Mouse (Mus musculus): ENCODE results near the gene Rhox4f. TPM values are rescaled to one million over a fixed set of nuclear protein-coding genes. Genes with fewer than 3 reads are reported as not detected.

Rhox4f gene
- polyA plus RNA-seq, 1 experiment from 2014 or later: not detected

Other genes with a start within 250 kb of the Rhox4f start
- gene Rhox3a2, start 227.7 kb downstream of the Rhox4f start, polyA plus RNA-seq (2014; fragmentation: Nextera tagmentation; extraction: Ambion mirVana): not detected in 2 replicates
- not detected in 2 replicates for gene Rhox4a2, start 216.9 kb downstream of the Rhox4f start, polyA plus RNA-seq (2014; fragmentation: Nextera tagmentation; extraction: Ambion mirVana)
- gene Rhox2b, start 195.6 kb downstream of the Rhox4f start, polyA plus RNA-seq (2014; fragmentation: Nextera tagmentation; extraction: Ambion mirVana): 0.36 TPM in 1 of 2 replicates, not detected in the other
- not detected in 2 replicates for gene Rhox4b, start 175.2 kb downstream of the Rhox4f start, polyA plus RNA-seq (2014; fragmentation: Nextera tagmentation; extraction: Ambion mirVana)
- gene Rhox2c, start 154.0 kb downstream of the Rhox4f start, polyA plus RNA-seq (2014; fragmentation: Nextera tagmentation; extraction: Ambion mirVana): not detected in 2 replicates
- not detected in 2 replicates for gene Rhox3c, start 149.1 kb downstream of the Rhox4f start, polyA plus RNA-seq (2014; fragmentation: Nextera tagmentation; extraction: Ambion mirVana)
- gene Rhox4c, start 127.4 kb downstream of the Rhox4f start, polyA plus RNA-seq (2014; fragmentation: Nextera tagmentation; extraction: Ambion mirVana): not detected in 2 replicates
- gene Rhox2d, start 114.3 kb downstream of the Rhox4f start, polyA plus RNA-seq (2014; fragmentation: Nextera tagmentation; extraction: Ambion mirVana): not detected in 2 replicates
- not detected in 2 replicates for gene Rhox4d, start 93.3 kb downstream of the Rhox4f start, polyA plus RNA-seq (2014; fragmentation: Nextera tagmentation; extraction: Ambion mirVana)
- not detected in 2 replicates for gene Rhox2e, start 77.3 kb downstream of the Rhox4f start, polyA plus RNA-seq (2014; fragmentation: Nextera tagmentation; extraction: Ambion mirVana)
- gene Rhox3e, start 65.7 kb downstream of the Rhox4f start, polyA plus RNA-seq (2014; fragmentation: Nextera tagmentation; extraction: Ambion mirVana): not detected in 2 replicates
- not detected in 2 replicates for gene Rhox4e, start 50.3 kb downstream of the Rhox4f start, polyA plus RNA-seq (2014; fragmentation: Nextera tagmentation; extraction: Ambion mirVana)
- gene Rhox2f, start 36.3 kb downstream of the Rhox4f start, polyA plus RNA-seq (2014; fragmentation: Nextera tagmentation; extraction: Ambion mirVana): not detected in 2 replicates
- gene Rhox3f, start 26.7 kb downstream of the Rhox4f start, polyA plus RNA-seq (2014; fragmentation: Nextera tagmentation; extraction: Ambion mirVana): not detected in 2 replicates
- gene Rhox3g, start 20.9 kb upstream of the Rhox4f start, polyA plus RNA-seq (2014; fragmentation: Nextera tagmentation; extraction: Ambion mirVana): not detected in 2 replicates
- gene Rhox2g, start 35.8 kb upstream of the Rhox4f start, polyA plus RNA-seq (2014; fragmentation: Nextera tagmentation; extraction: Ambion mirVana): not detected in 2 replicates
- not detected in 2 replicates for gene Rhox4g, start 43.6 kb upstream of the Rhox4f start, polyA plus RNA-seq (2014; fragmentation: Nextera tagmentation; extraction: Ambion mirVana)
- not detected in 2 replicates for gene Rhox3h, start 61.1 kb upstream of the Rhox4f start, polyA plus RNA-seq (2014; fragmentation: Nextera tagmentation; extraction: Ambion mirVana)
- gene Rhox2h, start 65.6 kb upstream of the Rhox4f start, polyA plus RNA-seq (2014; fragmentation: Nextera tagmentation; extraction: Ambion mirVana): not detected in 2 replicates
- 0.37 TPM in 1 of 2 replicates, not detected in the other for gene Rhox5, start 197.1 kb upstream of the Rhox4f start, polyA plus RNA-seq (2014; fragmentation: Nextera tagmentation; extraction: Ambion mirVana)
- not detected in 2 replicates for gene Rhox6, start 219.2 kb upstream of the Rhox4f start, polyA plus RNA-seq (2014; fragmentation: Nextera tagmentation; extraction: Ambion mirVana)
- gene Rhox7a, start 224.0 kb upstream of the Rhox4f start, polyA plus RNA-seq (2014; fragmentation: Nextera tagmentation; extraction: Ambion mirVana): not detected in 2 replicates

Measured in neural tube, embryonic 14.5 days (tissue).